Mouse (Mus musculus) stomach, postnatal 0 days (tissue): ENCODE measurements around the gene Ctxn1. TPM values are rescaled to one million over a fixed set of nuclear protein-coding genes. Genes with fewer than 3 reads are reported as not detected.
A peak's percentile ranks its signal among the peaks of the same experiment; 100 is the strongest.

ENCODE experiments used
- ATAC-seq: fragments of 200-750 bp; cut with Nextera tagmentation; 2 replicates; pipeline ENCODE4 v1.8.0; 2017; ENCODE audit not compliant: low FRiP score, low TSS enrichment
- DNase-seq: peaks from one replicate; pipeline ENCODE4 v3.0.0-alpha.2; 2016; ENCODE audit warnings: low spot score
- H3K27ac ChIP-seq: fragments of 300-500 bp; sonication (generic); replicated peaks from 2 replicates; pipeline ENCODE4 v1.5.1; 2014; ENCODE audit warnings: mild to moderate bottlenecking, control low read depth
- H3K27me3 ChIP-seq: fragments of 300-500 bp; sonication (generic); 2 replicates; pipeline ENCODE4 v1.6.1; 2014; ENCODE audit warnings: low read length; ENCODE audit not compliant: control insufficient read depth, insufficient read depth
- H3K36me3 ChIP-seq: fragments of 300-500 bp; sonication (generic); 2 replicates; pipeline ENCODE4 v1.6.1; 2014; ENCODE audit warnings: low read length, mixed read lengths; ENCODE audit not compliant: control insufficient read depth, insufficient read depth
- H3K4me1 ChIP-seq: fragments of 300-500 bp; sonication (generic); replicated peaks from 2 replicates; pipeline ENCODE4 v1.6.1; 2014; ENCODE audit warnings: antibody characterized with exemption; ENCODE audit not compliant: control insufficient read depth, insufficient read depth
- H3K4me2 ChIP-seq: fragments of 300-500 bp; sonication (generic); replicated peaks from 2 replicates; pipeline ENCODE4 v1.6.1; 2014; ENCODE audit warnings: low read depth, mild to moderate bottlenecking, control low read depth, moderate library complexity
- H3K4me3 ChIP-seq: fragments of 300-500 bp; sonication (generic); 2 replicates; pipeline ENCODE4 v1.5.1; 2014; ENCODE audit warnings: low read depth, low read length, control low read depth
- H3K9ac ChIP-seq: fragments of 300-500 bp; sonication (generic); 2 replicates; pipeline ENCODE4 v1.6.1; 2014; ENCODE audit warnings: mild to moderate bottlenecking, low read length, control low read depth, mixed read lengths
- H3K9me3 ChIP-seq: fragments of 300-500 bp; sonication (generic); 2 replicates; pipeline ENCODE4 v1.6.1; 2016; ENCODE audit warnings: low read length; ENCODE audit not compliant: control insufficient read depth
- CTCF ChIP-seq: IDR thresholded peaks from 2 replicates; pipeline ENCODE4 v1.5.1; 2016; ENCODE audit warnings: antibody characterized with exemption, low read depth, mild to moderate bottlenecking, moderate library complexity
- EP300 ChIP-seq: optimal IDR thresholded peaks from 2 replicates; pipeline ENCODE3; 2016; ENCODE audit warnings: antibody characterized with exemption
- WGBS: fragments of 180-500 bp; shearing (Covaris S2); extraction: QIAGEN DNeasy Blood & Tissue Kit; methylation state at CpG from one replicate; pipeline ENCODE4 v1.1.7; 2014; 5-methylcytosine and 5-hydroxymethylcytosine counted together
- polyA plus RNA-seq: library from polyadenylated mRNA; unstranded; fragments of >200 nt; fragmentation: Nextera tagmentation; extraction: Ambion mirVana; gene quantifications from 2 replicates; pipeline ENCODE4 v1.2.1, GENCODE M21; 2015

The Ctxn1 gene
- polyA plus RNA-seq, 1 experiment from 2014 or later: 43.9 TPM

DNA sequence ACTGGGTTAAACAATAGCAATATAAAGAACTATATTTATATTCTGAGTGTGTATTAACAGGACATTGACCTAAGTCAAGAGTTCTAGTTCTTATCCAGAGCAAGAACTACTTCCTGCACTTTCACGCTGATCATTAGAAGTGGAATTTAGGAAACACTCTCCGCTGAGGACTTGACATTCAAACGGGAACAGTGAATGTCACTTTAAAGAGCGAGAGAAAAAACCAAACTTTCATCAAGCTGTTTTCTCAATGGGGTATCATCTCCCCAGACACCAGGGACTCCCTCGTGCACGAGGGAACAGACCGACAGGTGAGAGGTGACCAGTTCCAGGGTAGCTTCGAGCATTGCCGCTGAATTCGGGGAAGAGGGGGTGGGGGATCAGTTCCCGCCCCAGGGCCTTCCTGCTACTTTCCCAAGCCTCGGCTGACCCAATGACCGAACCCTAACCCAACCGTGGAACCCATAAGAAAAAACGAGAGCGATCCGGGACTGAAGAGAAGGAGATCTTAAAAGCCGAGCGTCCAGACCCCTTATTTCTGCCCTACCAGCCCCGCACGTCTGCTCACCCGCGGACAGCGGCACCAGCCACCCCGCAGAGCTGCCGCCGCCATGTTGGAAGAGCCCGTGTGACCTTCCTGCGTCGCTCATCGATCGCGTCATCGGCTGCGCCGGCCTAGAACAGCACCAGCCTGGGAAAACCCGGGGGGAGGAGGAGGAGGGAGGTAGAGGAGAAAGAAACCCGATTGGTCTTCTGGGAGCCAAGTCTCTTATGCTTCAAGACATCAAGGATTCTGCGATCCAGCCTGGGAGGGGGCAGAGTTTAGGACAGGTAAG lies 16.4 kb upstream of the Ctxn1 start, which contains the start of gene Timm44:
TSS of gene Timm44 (minus strand) at position 639 of the 836 bp plus-strand sequence.
- peak within 1 kb of the TSS; percentile 77 for H3K4me2 ChIP-seq
- H3K9ac ChIP-seq: peak within 1 kb of the TSS; percentile 89
- 0 out of 2 replicates have a peak, but pooled peaks cover 2% of the 10 kb centered on the region for H3K4me1 ChIP-seq
- H3K9me3 ChIP-seq: no peaks in the 10 kb centered on the region
- peak; percentile 99 for ATAC-seq
- WGBS: under 1% methylated on average over 39 of the region's 39 CpGs
- peak within 1 kb of the TSS; percentile 84 for H3K4me3 ChIP-seq
- DNase-seq: peak; percentile 96
- H3K27me3 ChIP-seq: no peaks in the 10 kb centered on the region
- H3K36me3 ChIP-seq: peaks cover 8% of the 10 kb centered on the region; the same call in 1 of the 2 replicates
- peak within 1 kb of the TSS; percentile 74 for H3K27ac ChIP-seq
- TF ChIP-seq EP300 (no peak), CTCF (no peak)

- no peak overlapping the region for H3K9ac ChIP-seq
- no peak for DNase-seq
- no peak overlapping the region for H3K27ac ChIP-seq
- H3K4me3 ChIP-seq: no peak overlapping the region
- no peaks in the 10 kb centered on the region for H3K9me3 ChIP-seq
- H3K4me2 ChIP-seq: no peak overlapping the region
- no peak for ATAC-seq
- peaks cover 41% of the 10 kb centered on the region for H3K36me3 ChIP-seq
- H3K4me1 ChIP-seq: no peaks in the 10 kb centered on the region
- no peak for TF ChIP-seq CTCF
- H3K27me3 ChIP-seq: no peaks in the 10 kb centered on the region
- WGBS: 90% methylated on average over 6 of the region's 6 CpGs
These were observed 10.5 kb upstream of the Ctxn1 start for GRCm38 (mm10) chr8:4269609-4270008.

DNA sequence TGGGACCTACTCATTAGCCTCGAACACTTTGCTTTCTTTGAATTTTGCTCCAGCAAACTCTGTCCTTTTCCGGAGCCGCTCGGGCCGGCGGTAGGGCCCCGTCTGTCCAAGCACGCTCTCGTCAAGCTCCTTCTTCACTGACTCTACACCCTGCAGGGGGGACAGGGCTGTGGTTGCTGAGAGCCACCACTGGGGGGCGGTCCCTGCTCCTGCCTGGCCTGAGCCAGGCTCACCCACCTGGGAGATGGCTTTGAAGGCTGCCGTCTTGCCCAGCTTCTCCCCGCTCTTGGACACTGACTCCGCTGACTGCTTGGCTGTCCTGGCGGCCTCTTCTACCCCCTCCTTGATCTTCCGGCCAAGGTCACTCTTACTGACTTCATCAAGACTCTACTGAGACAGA lies 8.6 kb upstream of the Ctxn1 start:
- H3K4me2 ChIP-seq: no peak overlapping the region
- 76% methylated on average over 15 of the region's 15 CpGs for whole genome bisulfite sequencing

GRCm38 (mm10) chr8:4265160-4265914 lies 6.3 kb upstream of the Ctxn1 start:
- Histone ChIP-seq H3K4me3 (no peak overlapping the region), H3K4me1 (no peaks in the 10 kb centered on the region), H3K9me3 (no peaks in the 10 kb centered on the region), H3K27me3 (no peaks in the 10 kb centered on the region), H3K9ac (no peak overlapping the region), H3K36me3 (peaks cover 50% of the 10 kb centered on the region), H3K4me2 (no peak overlapping the region), H3K27ac (no peak overlapping the region)
- ATAC-seq (no peak), DNase-seq (peak; percentile 9)
- 87% methylated on average over 15 of the region's 15 CpGs for whole genome bisulfite sequencing
- TF ChIP-seq EP300 (no peak), CTCF (no peak)

More for the DNA sequence above, 8.6 kb upstream of the Ctxn1 start:
- Histone ChIP-seq H3K36me3 (peaks cover 41% of the 10 kb centered on the region), H3K9ac (no peak overlapping the region), H3K9me3 (no peaks in the 10 kb centered on the region), H3K4me3 (no peak overlapping the region), H3K27me3 (no peaks in the 10 kb centered on the region), H3K27ac (no peak overlapping the region), H3K4me1 (no peaks in the 10 kb centered on the region)
- DNase-seq (no peak), ATAC-seq (peak; percentile 59; the same call in 1 of the 2 replicates)
- TF ChIP-seq CTCF (peak; percentile 65), EP300 (no peak)

GRCm38 (mm10) chr8:4263105-4263791 lies 4.2 kb upstream of the Ctxn1 start:
- ATAC-seq: no peak
- H3K4me2 ChIP-seq: no peak overlapping the region
- H3K27ac ChIP-seq: no peak overlapping the region
- TF ChIP-seq EP300 (no peak), CTCF (no peak)
- no peak overlapping the region for H3K9ac ChIP-seq
- no peak for DNase-seq
- no peaks in the 10 kb centered on the region for H3K27me3 ChIP-seq
- H3K4me1 ChIP-seq: no peaks in the 10 kb centered on the region
- H3K36me3 ChIP-seq: peaks cover 42% of the 10 kb centered on the region
- H3K4me3 ChIP-seq: no peak overlapping the region
- 86% methylated on average over 8 of the region's 8 CpGs for WGBS
- no peaks in the 10 kb centered on the region for H3K9me3 ChIP-seq
